Mouse (Mus musculus) midbrain, postnatal 0 days (tissue): ENCODE measurements at regions not wholly inside any gene's neighbourhood (a gene's known extent, or its start where the extent isn't known, plus 50 kb on each side); places are given as distances from the start of the nearest gene placed in this dataset.

Experiments
- ATAC-seq: fragments of 200-750 bp; cut with Nextera tagmentation; 2 replicates; pipeline ENCODE4 v1.8.0; 2017; ENCODE audit warnings: moderate number of reproducible peaks, mild to moderate bottlenecking, moderate TSS enrichment, moderate library complexity; ENCODE audit not compliant: low FRiP score
- DNase-seq: peaks from one replicate; pipeline ENCODE4 v3.0.0-alpha.2; 2015; ENCODE audit warnings: low spot score
- H3K27ac ChIP-seq: fragments of 300-500 bp; sonication (generic); 2 replicates; pipeline ENCODE4 v1.5.1; 2014; ENCODE audit warnings: low read depth, mild to moderate bottlenecking, low read length, mixed read lengths
- H3K27me3 ChIP-seq: fragments of 300-500 bp; sonication (generic); 2 replicates; pipeline ENCODE4 v1.6.1; 2014; ENCODE audit warnings: low read length, control low read depth, mixed read lengths; ENCODE audit not compliant: insufficient read depth
- H3K36me3 ChIP-seq: fragments of 300-500 bp; sonication (generic); 2 replicates; pipeline ENCODE4 v1.6.1; 2014; ENCODE audit warnings: low read length, control low read depth, mixed read lengths; ENCODE audit not compliant: insufficient read depth
- H3K4me1 ChIP-seq: fragments of 300-500 bp; sonication (generic); 2 replicates; pipeline ENCODE4 v1.6.1; 2014; ENCODE audit warnings: mild to moderate bottlenecking, control low read depth, antibody characterized with exemption, low read length, mixed read lengths; ENCODE audit not compliant: insufficient read depth
- H3K4me2 ChIP-seq: fragments of 300-500 bp; sonication (generic); 2 replicates; pipeline ENCODE4 v1.6.1; 2014; ENCODE audit warnings: low read depth, mild to moderate bottlenecking, low read length, mixed read lengths; ENCODE audit not compliant: poor library complexity, severe bottlenecking
- H3K4me3 ChIP-seq: fragments of 300-500 bp; sonication (generic); 2 replicates; pipeline ENCODE4 v1.5.1; 2014; ENCODE audit warnings: low read depth, mild to moderate bottlenecking, low read length, moderate library complexity
- H3K9ac ChIP-seq: fragments of 300-500 bp; sonication (generic); replicated peaks from 2 replicates; pipeline ENCODE4 v1.6.1; 2014; ENCODE audit warnings: mild to moderate bottlenecking, low read length, moderate library complexity, mixed read lengths; ENCODE audit not compliant: poor library complexity, severe bottlenecking
- H3K9me3 ChIP-seq: fragments of 300-500 bp; sonication (generic); 2 replicates; pipeline ENCODE4 v1.6.1; 2016; ENCODE audit warnings: low read length, control low read depth
- CTCF ChIP-seq: IDR thresholded peaks from 2 replicates; pipeline ENCODE4 v1.5.1; 2016; ENCODE audit warnings: antibody characterized with exemption, mild to moderate bottlenecking
- WGBS: fragments of 180-500 bp; shearing (Covaris S2); extraction: QIAGEN DNeasy Blood & Tissue Kit; methylation state at CpG from one replicate; pipeline ENCODE4 v1.1.7; 2014; 5-methylcytosine and 5-hydroxymethylcytosine counted together

GRCm38 (mm10) chr5:51783099-51783498 is 215.6 kb upstream of the Ppargc1a start:
- Histone ChIP-seq H3K9ac (no peak overlapping the region), H3K27me3 (no peaks in the 10 kb centered on the region), H3K4me3 (no peak overlapping the region), H3K27ac (no peak overlapping the region), H3K9me3 (no peaks in the 10 kb centered on the region), H3K36me3 (no peaks in the 10 kb centered on the region), H3K4me2 (no peak overlapping the region), H3K4me1 (no peaks in the 10 kb centered on the region)
- no peak for TF ChIP-seq CTCF
- no peak for DNase-seq
- 89% methylated on average over 9 of the region's 9 CpGs for WGBS
- no peak for ATAC-seq

GRCm38 (mm10) chr5:51775502-51776145 is 208.1 kb upstream of the Ppargc1a start:
- DNase-seq = no peak
- Histone ChIP-seq H3K9me3 (no peaks in the 10 kb centered on the region), H3K4me1 (no peaks in the 10 kb centered on the region), H3K4me2 (no peak overlapping the region), H3K36me3 (no peaks in the 10 kb centered on the region), H3K27ac (no peak overlapping the region), H3K27me3 (no peaks in the 10 kb centered on the region), H3K4me3 (no peak overlapping the region), H3K9ac (no peak overlapping the region)
- TF ChIP-seq CTCF = no peak
- WGBS = 95% methylated on average over 9 of the region's 9 CpGs
- no peak for ATAC-seq

DNA sequence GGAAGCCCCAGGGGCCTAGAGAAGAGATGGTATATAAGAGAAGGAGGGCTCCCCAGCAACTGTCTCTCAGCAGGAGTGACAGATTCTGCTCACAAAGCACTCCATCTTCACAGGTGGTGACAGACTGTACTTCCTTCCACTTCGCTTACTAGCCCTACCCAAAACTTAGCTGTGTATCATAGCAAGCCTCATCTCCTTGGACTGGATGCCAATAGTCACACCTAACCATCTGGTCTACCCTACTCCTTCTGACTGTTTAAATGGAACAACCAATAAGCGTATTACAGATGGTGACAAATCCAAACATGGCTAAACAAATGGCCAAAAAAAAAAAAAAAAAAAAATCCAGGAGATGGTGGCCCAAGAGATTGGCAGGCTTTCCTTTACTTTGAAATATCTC is 204.1 kb upstream of the Ppargc1a start:
- Histone ChIP-seq H3K9ac (no peak overlapping the region), H3K4me2 (no peak overlapping the region), H3K9me3 (no peaks in the 10 kb centered on the region), H3K4me1 (no peaks in the 10 kb centered on the region), H3K36me3 (no peaks in the 10 kb centered on the region), H3K27ac (no peak overlapping the region), H3K4me3 (no peak overlapping the region), H3K27me3 (no peaks in the 10 kb centered on the region)
- ATAC-seq = no peak
- DNase-seq = peak; percentile 19
- no peak for TF ChIP-seq CTCF
- WGBS = 87% methylated on average over 2 of the region's 2 CpGs

- no peak for ATAC-seq
- 91% methylated on average over 3 of the region's 3 CpGs for WGBS
- H3K27me3 ChIP-seq = no peaks in the 10 kb centered on the region
- DNase-seq = no peak
- no peaks in the 10 kb centered on the region for H3K4me1 ChIP-seq
- no peak overlapping the region for H3K4me3 ChIP-seq
- TF ChIP-seq CTCF = no peak
- no peaks in the 10 kb centered on the region for H3K9me3 ChIP-seq
- H3K27ac ChIP-seq = no peak overlapping the region
- H3K36me3 ChIP-seq = no peaks in the 10 kb centered on the region
- no peak overlapping the region for H3K4me2 ChIP-seq
- H3K9ac ChIP-seq = no peak overlapping the region
Measured at GRCm38 (mm10) chr5:51766111-51766510, 198.6 kb upstream of the Ppargc1a start.

DNA sequence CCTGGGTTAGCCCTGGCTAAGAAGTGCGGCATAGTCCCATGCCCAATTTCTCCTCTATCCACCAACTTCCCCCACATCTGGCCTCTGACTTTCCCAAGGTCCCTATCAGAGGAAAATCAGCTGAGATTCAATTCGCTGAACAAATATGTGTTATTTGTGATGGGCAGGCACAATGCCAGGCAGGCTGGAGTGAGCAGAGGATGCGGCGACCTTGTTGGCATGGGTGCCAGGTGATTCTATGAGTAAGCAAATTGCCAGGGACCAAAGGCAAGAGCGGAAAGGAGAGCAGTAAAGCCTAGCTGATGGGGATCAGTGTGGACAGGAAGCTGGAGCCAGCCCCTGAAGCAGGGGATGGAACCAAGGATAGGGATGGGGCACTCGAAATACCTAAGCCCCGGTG is 196.9 kb upstream of the Ppargc1a start:
- Histone ChIP-seq H3K36me3 (no peaks in the 10 kb centered on the region), H3K27ac (no peak overlapping the region)
- no peak for DNase-seq

DNA sequence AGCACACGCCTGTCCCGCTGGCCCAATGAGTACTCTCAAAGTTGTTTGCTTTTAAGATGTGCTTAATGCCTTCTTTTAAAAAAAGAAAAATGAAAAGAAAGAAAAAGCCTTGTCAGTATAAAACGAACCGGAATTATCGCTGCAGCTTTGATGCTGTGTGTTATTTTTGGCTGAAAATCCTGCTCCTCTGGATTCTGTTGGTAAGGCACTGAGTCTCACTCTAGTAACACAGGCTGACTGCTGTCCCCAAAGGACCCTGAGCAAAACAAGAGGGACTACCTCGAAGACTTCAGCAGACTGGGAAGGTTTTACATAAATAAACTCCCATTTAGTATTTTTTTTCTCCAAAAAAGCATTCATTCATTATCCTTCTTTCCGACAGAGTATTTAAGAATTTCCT is 196.1 kb upstream of the Ppargc1a start:
- WGBS = 53% methylated on average over 7 of the region's 7 CpGs
- H3K36me3 ChIP-seq = no peaks in the 10 kb centered on the region
- no peaks in the 10 kb centered on the region for H3K9me3 ChIP-seq
- no peaks in the 10 kb centered on the region for H3K4me1 ChIP-seq
- ATAC-seq (no peak), DNase-seq (no peak)
- TF ChIP-seq CTCF = no peak
- no peak overlapping the region for H3K4me2 ChIP-seq
- H3K27me3 ChIP-seq = no peaks in the 10 kb centered on the region
- H3K27ac ChIP-seq = no peak overlapping the region
- no peak overlapping the region for H3K4me3 ChIP-seq
- no peak overlapping the region for H3K9ac ChIP-seq

More for the DNA sequence above, 196.9 kb upstream of the Ppargc1a start:
- Histone ChIP-seq H3K4me1 (no peaks in the 10 kb centered on the region), H3K9me3 (no peaks in the 10 kb centered on the region), H3K4me2 (no peak overlapping the region), H3K9ac (no peak overlapping the region), H3K4me3 (no peak overlapping the region), H3K27me3 (no peaks in the 10 kb centered on the region)
- WGBS = 90% methylated on average over 7 of the region's 7 CpGs
- ATAC-seq = no peak
- no peak for TF ChIP-seq CTCF
